In genomic region chr12:72267614-72268013, GRCm38 (mm10) we compare ENCODE assay signal across 12 mouse cellular contexts.
DNase-seq lines count a peak whose midpoint lies in the region; ATAC-seq and TF ChIP-seq lines count a peak whose summit lies in the region.
"Had no signal": no experiment of that assay in that cellular context is flagged by ENCODE, and none has a peak within 500 bp of the region (broad histone marks: within the 10 kb centered on the region; RNA-seq: fewer than 3 reads in every experiment).

No protein-coding gene starts in this region.

- H3K27ac ChIP-seq in gastrocnemius, adult 2 months: no peak overlapping the region
- H3K27ac ChIP-seq in midbrain, postnatal 0 days (ENCODE audit: low read depth, low read length): no peak overlapping the region
- H3K27ac ChIP-seq in midbrain, embryonic 15.5 days: no peak overlapping the region
- H3K27ac ChIP-seq in ES-E14 (ENCODE audit: insufficient read depth, low read depth, low read length, poor library complexity, severe bottlenecking): no peak overlapping the region
- H3K27ac ChIP-seq in liver, embryonic 13.5 days: no peak overlapping the region
- H3K27ac ChIP-seq: embryonic facial prominence, embryonic 15.5 days; limb, embryonic 12.5 days had no signal

- no peak for DNase-seq in gastrocnemius, adult 2 months
- DNase-seq in gastrocnemius, postnatal 10 days: no peak
- DNase-seq in midbrain, postnatal 0 days (ENCODE audit: low spot score): no peak
- peak; percentile 40 for DNase-seq in ES-E14 (ENCODE audit: low read depth, low spot score)
- DNase-seq in liver, embryonic 13.5 days: peak; percentile 6
- no peak for DNase-seq in right cerebral cortex, postnatal 10 days (ENCODE audit: low spot score in 2 of 2)
- no peak for DNase-seq in retina, embryonic 14.5 days (ENCODE audit: low spot score)
- DNase-seq: gastrocnemius, postnatal 36 days had no signal

- H3K36me3 ChIP-seq in midbrain, postnatal 0 days (ENCODE audit: insufficient read depth, low read length): no peaks in the 10 kb centered on the region
- no peaks in the 10 kb centered on the region for H3K36me3 ChIP-seq in midbrain, embryonic 15.5 days (replicated peaks)
- no peaks in the 10 kb centered on the region for H3K36me3 ChIP-seq in ES-E14 (ENCODE audit: control insufficient read depth, insufficient read depth, low read length, poor library complexity, severe bottlenecking)
- H3K36me3 ChIP-seq in liver, embryonic 13.5 days: no peaks in the 10 kb centered on the region
- H3K36me3 ChIP-seq: embryonic facial prominence, embryonic 15.5 days; limb, embryonic 12.5 days had no signal

- no peak overlapping the region for H3K4me2 ChIP-seq in midbrain, postnatal 0 days (ENCODE audit: low read depth, low read length, poor library complexity, severe bottlenecking)
- no peak overlapping the region for H3K4me2 ChIP-seq in midbrain, embryonic 15.5 days
- H3K4me2 ChIP-seq in liver, embryonic 13.5 days: no peak overlapping the region
- H3K4me2 ChIP-seq: embryonic facial prominence, embryonic 15.5 days; limb, embryonic 12.5 days; midbrain, embryonic 11.5 days had no signal

- in situ Hi-C loops in ES-E14 (cut with MboI; ENCODE audit: low sequenced_read_pairs in 2 of 2, unreplicated experiment in 2 of 2): no loop called here

- peak; percentile 37; the same call in 1 of the 2 replicates for TF ChIP-seq CTCF in gastrocnemius, adult 2 months (IDR thresholded peaks at IDR 0.05)
- TF ChIP-seq CTCF in midbrain, postnatal 0 days (IDR thresholded peaks at IDR 0.05): peak; percentile 60

- H3K4me1 ChIP-seq in midbrain, postnatal 0 days (ENCODE audit: insufficient read depth, low read length): peaks cover 13% of the 10 kb centered on the region
- H3K4me1 ChIP-seq in midbrain, embryonic 15.5 days: peaks cover 23% of the 10 kb centered on the region
- no peaks in the 10 kb centered on the region for H3K4me1 ChIP-seq in ES-E14 (ENCODE audit: control insufficient read depth in 2 of 2, insufficient read depth in 2 of 2, low read length in 2 of 2, poor library complexity in 1 of 2)
- H3K4me1 ChIP-seq in liver, embryonic 13.5 days (replicated peaks): no peaks in the 10 kb centered on the region
- H3K4me1 ChIP-seq: embryonic facial prominence, embryonic 15.5 days; limb, embryonic 12.5 days had no signal

- H3K9me3 ChIP-seq in midbrain, postnatal 0 days (ENCODE audit: low read length): no peaks in the 10 kb centered on the region
- no peaks in the 10 kb centered on the region for H3K9me3 ChIP-seq in midbrain, embryonic 15.5 days
- H3K9me3 ChIP-seq in ES-E14 (ENCODE audit: control insufficient read depth, insufficient read depth, low read depth, low read length): no peaks in the 10 kb centered on the region
- no peaks in the 10 kb centered on the region for H3K9me3 ChIP-seq in liver, embryonic 13.5 days (replicated peaks)
- H3K9me3 ChIP-seq: embryonic facial prominence, embryonic 15.5 days; limb, embryonic 12.5 days had no signal

- no peak overlapping the region for H3K4me3 ChIP-seq in gastrocnemius, adult 2 months
- no peak overlapping the region for H3K4me3 ChIP-seq in midbrain, postnatal 0 days (ENCODE audit: low read depth, low read length)
- no peak overlapping the region for H3K4me3 ChIP-seq in midbrain, embryonic 15.5 days
- H3K4me3 ChIP-seq in ES-E14 (ENCODE audit: insufficient read depth in 1 of 2, low read depth in 1 of 2, low read length in 2 of 2, poor library complexity in 1 of 2, severe bottlenecking in 1 of 2): no peak overlapping the region
- no peak overlapping the region for H3K4me3 ChIP-seq in liver, embryonic 13.5 days (replicated peaks)
- H3K4me3 ChIP-seq: embryonic facial prominence, embryonic 15.5 days; limb, embryonic 12.5 days had no signal

- no peaks in the 10 kb centered on the region for H3K27me3 ChIP-seq in midbrain, postnatal 0 days (ENCODE audit: insufficient read depth, low read length)
- H3K27me3 ChIP-seq in midbrain, embryonic 15.5 days (replicated peaks): no peaks in the 10 kb centered on the region
- no peaks in the 10 kb centered on the region for H3K27me3 ChIP-seq in liver, embryonic 13.5 days
- H3K27me3 ChIP-seq: embryonic facial prominence, embryonic 15.5 days; limb, embryonic 12.5 days had no signal

- H3K9ac ChIP-seq in midbrain, postnatal 0 days (replicated peaks; ENCODE audit: low read length, poor library complexity, severe bottlenecking): no peak overlapping the region
- H3K9ac ChIP-seq in midbrain, embryonic 15.5 days: no peak overlapping the region
- H3K9ac ChIP-seq in ES-E14 (ENCODE audit: insufficient read depth, low read depth, low read length, poor library complexity, severe bottlenecking): no peak overlapping the region
- no peak overlapping the region for H3K9ac ChIP-seq in liver, embryonic 13.5 days
- H3K9ac ChIP-seq: embryonic facial prominence, embryonic 15.5 days; limb, embryonic 12.5 days had no signal

- 86% methylated on average over 2 of the region's 2 CpGs for WGBS in midbrain, postnatal 0 days
- WGBS in midbrain, embryonic 15.5 days: 82% methylated on average over 2 of the region's 2 CpGs
- 51% methylated on average over 2 of the region's 2 CpGs for WGBS in liver, embryonic 13.5 days (ENCODE audit: insufficient replicate concordance)

- no peak for ATAC-seq in midbrain, postnatal 0 days (ENCODE audit: low FRiP score)
- ATAC-seq in midbrain, embryonic 15.5 days (replicated peaks): no peak
- ATAC-seq in liver, embryonic 13.5 days (ENCODE audit: low read depth): no peak

- intact Hi-C loops in gastrocnemius, adult 2 months (cut with DNase I): no loop called here

TF ChIP-seq in ES-E14, 5 proteins besides CTCF, POLR2A, EP300 and RAD21:
- TF ChIP-seq MAFK (IDR thresholded peaks at IDR 0.05; ENCODE audit: insufficient read depth, low read depth, low read length) (no peak), ZNF384 (IDR thresholded peaks at IDR 0.05; ENCODE audit: low read depth, low read length) (no peak), ZC3H11A (IDR thresholded peaks at IDR 0.05; ENCODE audit: borderline replicate concordance, low read depth, low read length) (peak; percentile 83), CHD2 (IDR thresholded peaks at IDR 0.05; ENCODE audit: low read depth, low read length) (no peak), HCFC1 (IDR thresholded peaks at IDR 0.05; ENCODE audit: borderline replicate concordance, insufficient read depth, low read length) (no peak)

Comparison
In these comparisons a context has a peak if more than half of its experiments do, and no peak if none do; other contexts are left out.
1. DNase-seq: peak in ES-E14 (single experiment) and liver, embryonic 13.5 days (single experiment); none in gastrocnemius, adult 2 months (single experiment), gastrocnemius, postnatal 10 days (single experiment), midbrain, postnatal 0 days (single experiment), right cerebral cortex, postnatal 10 days (0 of 2) and retina, embryonic 14.5 days (single experiment).